Mouse (Mus musculus): Measurements from ENCODE around the gene Smad3. TPM values are rescaled to one million over a fixed set of nuclear protein-coding genes. Genes with fewer than 3 reads are reported as not detected.
A peak's percentile ranks its signal among the peaks of the same experiment; 100 is the strongest.

Smad3 gene
- total RNA-seq, 2 experiments from 2014 or later = 14.0 to 14.5 TPM

GRCm38 (mm10) chr9:63727070-63727469 lies 30.7 kb downstream of the Smad3 start:
- no peak for DNase-seq (ENCODE audit: low spot score)
- intact Hi-C loops (cut with DNase I) = no loop called here

DNA sequence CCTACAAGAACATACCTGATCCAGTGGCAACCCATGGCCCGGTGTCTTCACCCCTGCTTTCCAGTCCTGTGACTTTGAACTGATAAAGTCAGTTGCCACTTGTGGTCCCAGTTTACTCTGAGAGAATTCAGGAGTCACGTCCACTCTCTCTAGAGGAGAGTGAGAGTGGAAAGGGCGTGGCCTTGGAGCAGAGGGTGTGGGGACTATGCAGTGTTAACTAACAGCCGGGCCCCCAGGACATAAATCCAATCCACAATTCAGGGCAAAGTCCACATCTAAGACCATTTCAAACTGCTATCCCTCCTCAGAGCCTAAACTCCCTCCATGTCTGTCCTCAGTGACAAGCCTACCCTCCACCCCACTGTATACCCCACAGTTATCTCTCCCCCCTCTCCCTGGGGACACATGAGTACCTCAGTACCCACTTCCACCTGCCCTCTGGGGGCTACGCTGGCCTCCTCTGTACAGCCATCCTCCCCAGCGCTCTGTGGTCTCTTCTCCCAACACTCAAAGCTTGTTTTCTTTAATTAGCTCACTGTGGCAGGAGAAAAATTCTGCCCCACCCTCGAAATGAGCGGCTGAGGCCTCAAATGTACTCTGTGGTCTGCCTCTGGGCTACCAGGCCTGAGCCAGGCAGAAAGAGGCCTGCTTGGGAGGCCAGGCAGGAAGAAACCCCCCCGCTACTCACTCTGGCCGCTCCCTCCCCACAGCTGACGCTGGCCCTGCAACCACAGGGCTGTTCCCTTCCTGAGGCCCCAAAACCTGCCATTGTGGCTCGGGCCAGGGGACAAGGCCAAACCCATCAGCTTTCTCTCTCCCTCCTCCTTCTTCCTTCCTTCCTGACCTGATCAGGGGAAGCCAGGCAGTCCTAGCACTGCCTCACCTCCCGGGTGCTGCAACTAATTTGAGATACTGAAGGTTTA lies 31.4 kb downstream of the Smad3 start:
- intact Hi-C loops (cut with DNase I) = no loop called here
- DNase-seq (ENCODE audit: low spot score) = peak; percentile 63

DNA sequence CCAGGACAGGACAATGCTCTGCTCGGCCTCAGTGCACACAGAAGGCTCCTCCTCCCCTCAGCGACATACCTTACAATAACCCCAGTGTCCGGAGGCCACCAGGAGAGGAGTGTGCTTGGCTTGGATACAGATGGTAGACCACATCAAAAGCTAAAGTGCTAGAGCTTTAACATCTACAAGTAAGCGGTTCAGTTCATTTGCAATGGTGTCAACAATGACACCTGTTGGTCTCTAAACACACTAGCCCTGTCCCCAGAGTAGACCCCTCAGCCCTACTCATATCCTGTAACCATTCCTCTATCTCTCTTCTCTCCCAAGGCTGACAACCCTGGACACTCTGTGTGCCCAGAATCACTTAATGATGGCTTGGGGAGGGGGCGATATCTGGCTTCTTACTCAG lies 33.0 kb downstream of the Smad3 start:
- intact Hi-C loops (cut with DNase I) = no loop called here

GRCm38 (mm10) chr9:63722918-63723317 lies 34.9 kb downstream of the Smad3 start:
- no peak for DNase-seq (ENCODE audit: low spot score)

More for the DNA sequence above, 33.0 kb downstream of the Smad3 start:
- no peak for DNase-seq (ENCODE audit: low spot score)

GRCm38 (mm10) chr9:63722350-63722749 lies 35.4 kb downstream of the Smad3 start:
- intact Hi-C loops (cut with DNase I) = no loop called here
- no peak for DNase-seq (ENCODE audit: low spot score)

More at GRCm38 (mm10) chr9:63722918-63723317, 34.9 kb downstream of the Smad3 start:
- intact Hi-C loops (cut with DNase I) = no loop called here

DNA sequence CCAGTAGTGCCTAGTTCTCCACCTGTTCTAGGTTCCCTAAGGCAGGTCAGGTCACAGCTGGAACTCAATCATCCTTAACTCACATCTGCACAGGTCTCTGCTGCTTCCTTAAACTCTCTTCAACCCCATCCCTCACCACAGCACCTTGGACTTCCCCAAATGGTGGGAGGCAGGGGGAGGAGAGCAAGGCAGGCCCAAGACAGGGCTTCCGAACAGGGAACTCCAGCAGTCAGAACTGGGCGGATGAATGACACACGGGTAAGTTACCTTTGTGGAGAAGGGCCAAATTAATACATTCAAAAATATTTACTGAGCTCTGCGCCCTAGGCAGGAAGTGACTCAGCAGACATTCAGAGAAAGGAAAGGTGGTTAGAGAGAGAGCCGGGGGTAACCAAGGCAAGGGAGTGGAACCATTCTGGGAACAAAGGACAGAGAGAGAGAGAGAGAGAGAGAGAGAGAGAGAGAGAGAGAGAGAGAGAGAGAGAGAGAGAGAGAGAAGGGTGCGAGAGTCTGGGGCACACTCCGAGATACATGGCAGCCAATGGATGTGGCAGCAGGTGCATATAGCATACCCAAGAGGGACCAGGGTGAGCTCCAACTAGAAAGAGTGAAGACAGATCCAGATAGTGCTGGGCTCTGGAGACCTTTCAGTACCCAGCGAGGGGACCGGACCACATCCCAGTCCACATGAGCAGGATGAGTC lies 36.1 kb downstream of the Smad3 start:
- intact Hi-C loops (cut with DNase I) = no loop called here
- DNase-seq (ENCODE audit: low spot score) = no peak

DNA sequence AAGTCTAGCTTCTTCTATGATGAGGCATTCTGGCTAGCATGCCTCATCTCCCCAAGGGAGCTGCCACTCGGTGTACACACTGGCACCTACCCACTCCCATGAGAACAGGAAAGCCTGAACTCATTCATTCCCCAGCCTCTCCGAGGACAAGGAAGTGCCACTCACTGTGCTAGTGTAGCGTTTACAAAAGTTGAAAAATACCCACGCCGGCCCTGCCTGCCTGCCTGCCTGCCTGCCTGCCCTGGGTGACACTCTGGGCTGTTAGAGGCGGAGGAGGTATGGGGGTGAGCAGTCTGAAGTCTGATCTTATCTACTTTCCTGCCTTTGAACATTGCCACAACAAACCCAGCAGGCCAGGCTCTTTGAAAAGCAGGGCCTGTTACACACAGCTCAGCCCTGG lies 37.1 kb downstream of the Smad3 start:
- no peak for DNase-seq (ENCODE audit: low spot score)
- intact Hi-C loops (cut with DNase I) = no loop called here

DNA sequence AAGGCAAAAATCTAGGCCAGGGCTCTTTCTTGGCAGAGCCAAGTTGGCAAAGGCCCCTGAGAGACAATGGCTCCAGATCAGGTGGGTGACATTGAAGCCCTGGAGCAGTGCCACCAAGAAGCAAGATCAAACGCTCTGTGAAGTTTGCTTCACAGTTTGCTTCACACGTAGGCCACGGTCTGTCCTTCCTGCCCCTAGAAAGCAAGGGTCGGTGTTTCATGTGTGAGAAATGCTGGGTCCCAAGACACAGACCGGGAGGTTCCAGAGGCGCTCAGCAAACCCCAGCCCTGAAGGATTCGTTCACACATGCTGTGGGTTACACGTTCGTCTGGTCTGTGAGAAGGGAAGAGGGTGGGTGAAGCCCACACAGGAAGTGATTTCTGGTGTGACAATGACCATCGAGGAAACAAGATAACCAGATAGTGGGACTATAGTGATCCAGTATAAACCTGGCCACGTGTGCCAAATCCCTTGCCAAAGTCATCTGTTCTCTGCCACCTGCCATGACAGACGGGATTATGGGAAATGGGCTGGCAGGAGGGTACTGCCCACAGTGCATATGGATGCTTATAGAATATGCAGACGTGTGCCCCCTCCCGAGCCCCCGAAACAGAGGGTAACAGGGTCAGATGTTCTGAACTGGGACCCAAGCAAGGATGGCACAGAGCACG lies 37.9 kb downstream of the Smad3 start:
- DNase-seq (ENCODE audit: low spot score) = no peak
- intact Hi-C loops (cut with DNase I) = no loop called here

- DNase-seq (ENCODE audit: low spot score) = no peak
- intact Hi-C loops (cut with DNase I) = no loop called here
Observed at GRCm38 (mm10) chr9:63718735-63719358, 38.9 kb downstream of the Smad3 start.

GRCm38 (mm10) chr9:63718170-63718569 lies 39.6 kb downstream of the Smad3 start:
- intact Hi-C loops (cut with DNase I) = no loop called here
- DNase-seq (ENCODE audit: low spot score) = no peak

GRCm38 (mm10) chr9:63717474-63718005 lies 40.3 kb downstream of the Smad3 start:
- intact Hi-C loops (cut with DNase I) = loop anchor here (2.0 kb wide), 1 partner anchor 37 kb away; no protein-coding TSS in a partner anchor
- no peak for DNase-seq (ENCODE audit: low spot score)

DNA sequence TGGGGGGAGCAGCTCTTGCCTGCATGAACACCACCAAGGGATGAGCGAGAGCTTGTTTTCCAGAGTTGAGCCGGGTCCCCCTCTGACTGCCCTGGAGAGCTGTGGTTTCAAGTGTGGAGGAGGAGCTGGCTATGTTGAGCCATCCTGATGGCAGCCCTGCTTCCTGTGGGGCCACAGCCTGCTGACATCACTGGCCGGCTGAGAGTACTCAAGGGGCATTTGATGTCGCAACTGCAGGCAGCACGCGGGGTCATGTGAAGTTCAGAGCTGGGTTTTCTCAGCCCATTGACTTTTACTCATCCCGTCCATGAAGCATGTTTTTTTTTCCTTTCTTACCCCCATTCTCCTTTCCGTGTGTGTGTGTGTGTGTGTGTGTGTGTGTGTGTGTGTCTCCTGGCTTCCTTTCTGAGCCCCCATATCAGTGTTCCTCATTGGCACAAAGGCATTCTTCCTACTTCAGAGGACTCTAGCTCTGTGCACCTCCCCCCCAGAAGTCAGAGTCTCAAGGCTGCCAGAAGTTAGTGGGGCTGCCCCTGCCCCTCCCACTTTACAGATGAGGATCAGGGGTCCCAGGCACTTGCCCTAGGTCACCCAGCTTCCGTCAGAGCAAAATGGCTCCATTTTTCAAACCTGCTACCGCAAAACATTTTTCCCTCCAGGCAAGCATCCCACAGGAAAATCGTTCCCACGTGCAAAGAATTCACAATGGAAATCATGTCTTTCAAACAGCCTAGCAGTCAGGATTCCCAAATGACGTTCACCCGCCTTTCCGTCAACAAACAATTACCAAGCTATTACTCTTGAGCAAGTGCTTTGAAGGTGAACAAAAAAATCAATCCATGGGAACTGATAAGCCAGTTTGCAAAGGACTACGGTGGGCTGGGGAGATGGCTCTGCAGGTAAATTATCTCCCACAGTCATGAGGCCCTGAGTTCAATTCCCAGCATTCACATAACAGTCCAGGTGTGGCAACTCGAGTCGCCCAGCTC lies 41.4 kb downstream of the Smad3 start:
- intact Hi-C loops (cut with DNase I) = loop anchor here (2.0 kb wide), 1 partner anchor 38 kb away; no protein-coding TSS in a partner anchor
- DNase-seq (ENCODE audit: low spot score) = peak; percentile 79

- intact Hi-C loops (cut with DNase I) = no loop called here
- no peak for DNase-seq (ENCODE audit: low spot score)
Observed at GRCm38 (mm10) chr9:63714572-63714971, 43.2 kb downstream of the Smad3 start.

DNA sequence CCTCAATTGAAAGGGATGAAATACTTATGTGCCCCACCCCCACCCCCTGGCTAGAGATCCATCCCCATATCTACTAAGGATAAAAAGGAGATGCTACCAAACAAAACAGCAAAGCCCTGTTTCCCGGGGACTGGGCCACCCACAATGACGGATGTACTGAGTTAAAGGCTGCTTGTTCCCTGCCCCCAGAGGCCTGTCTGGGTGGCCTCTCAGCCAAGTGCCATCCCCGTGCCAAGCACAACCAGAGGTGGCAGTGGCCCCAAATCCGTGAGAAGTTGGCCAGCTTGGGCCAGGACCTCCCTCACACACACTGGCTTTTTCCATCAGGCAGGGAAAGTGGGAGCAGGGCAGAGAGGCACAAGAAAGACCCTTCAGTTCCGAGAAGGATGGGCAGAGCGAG lies 45.0 kb downstream of the Smad3 start:
- intact Hi-C loops (cut with DNase I) = no loop called here
- DNase-seq (ENCODE audit: low spot score) = no peak

DNA sequence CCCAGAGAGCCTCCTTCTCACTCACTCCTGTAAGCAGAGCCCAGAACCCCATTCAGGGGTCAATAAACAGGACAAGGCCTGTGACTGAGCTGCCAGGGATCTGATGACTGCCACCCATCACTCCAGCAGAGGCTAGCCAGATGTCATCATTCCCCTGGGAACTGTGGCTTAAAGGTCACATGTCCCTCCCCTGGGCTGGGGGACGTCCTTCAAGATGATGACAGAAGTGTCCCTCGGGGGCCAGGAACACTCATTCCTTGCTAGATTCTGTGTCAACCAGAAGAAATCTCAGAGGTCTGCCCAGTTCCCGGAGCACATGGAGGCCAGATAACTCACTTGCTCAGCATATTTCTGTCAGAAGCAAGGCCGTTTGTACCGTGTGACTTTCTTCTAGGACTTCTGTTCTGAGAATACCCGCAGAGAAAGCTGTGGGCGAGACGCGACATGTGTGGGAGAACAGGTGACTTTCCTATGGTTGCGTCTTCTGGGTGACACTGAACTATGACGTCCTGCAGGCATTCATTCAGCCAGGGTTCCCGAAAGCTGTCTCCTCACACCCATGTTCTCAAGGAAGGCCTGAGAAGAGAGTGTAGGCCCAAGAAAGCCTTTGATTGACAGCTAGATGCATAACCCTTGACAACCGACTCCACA lies 46.1 kb downstream of the Smad3 start:
- intact Hi-C loops (cut with DNase I) = no loop called here
- peak; percentile 48 for DNase-seq (ENCODE audit: low spot score)

DNA sequence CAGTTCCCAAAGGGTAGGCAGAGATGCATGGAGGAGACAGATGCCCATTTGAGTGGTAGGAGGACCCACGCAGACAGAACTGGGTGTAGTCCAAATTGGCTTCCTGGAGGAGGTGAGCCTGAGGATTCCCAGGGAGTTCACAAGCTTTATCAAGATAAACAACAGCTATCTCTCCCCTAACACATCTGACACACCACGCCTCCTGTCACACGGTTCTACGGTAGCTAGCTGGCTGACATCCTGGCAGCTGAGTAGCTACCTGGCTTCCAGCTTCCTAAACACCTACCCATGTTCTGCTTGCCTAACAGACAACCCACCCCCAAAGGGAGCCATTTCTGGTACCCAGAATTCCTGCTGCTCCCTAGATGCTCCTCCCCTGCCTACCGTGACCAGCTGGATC lies 47.9 kb downstream of the Smad3 start:
- intact Hi-C loops (cut with DNase I) = loop anchor here (5.0 kb wide), 2 partner anchors 32 to 58 kb away; no protein-coding TSS in a partner anchor
- no peak for DNase-seq (ENCODE audit: low spot score)

GRCm38 (mm10) chr9:63709266-63709665 lies 48.5 kb downstream of the Smad3 start:
- DNase-seq (ENCODE audit: low spot score) = no peak
- intact Hi-C loops (cut with DNase I) = loop anchor here (5.0 kb wide), 2 partner anchors 33 to 57 kb away; no protein-coding TSS in a partner anchor
